Mouse (Mus musculus) CH12.LX (cell line): Measurements from ENCODE around the gene Fam222a. TPM values are rescaled to one million over a fixed set of nuclear protein-coding genes. Genes with fewer than 3 reads are reported as not detected.

Experiments used
- DNase-seq: peaks from one replicate; pipeline ENCODE4 v3.0.0-alpha.2; 2013; ENCODE audit errors: extremely low read depth
- H3K27ac ChIP-seq: 2 replicates; pipeline ENCODE4 v1.5.1; 2012; ENCODE audit warnings: low read depth, mild to moderate bottlenecking, control low read depth, moderate library complexity; ENCODE audit not compliant: insufficient read depth
- H3K27me3 ChIP-seq: replicated peaks from 2 replicates; pipeline ENCODE3; 2012; ENCODE audit warnings: inconsistent platforms
- H3K36me3 ChIP-seq, 2 experiments: replicated peaks in 1 of 2; 2 replicates each; pipeline versions ENCODE3 to v1.6.1; 2012; ENCODE audit warnings: inconsistent platforms in 1 of 2, low read length in 1 of 2, mild to moderate bottlenecking in 1 of 2, mixed read lengths in 1 of 2, moderate library complexity in 1 of 2; ENCODE audit not compliant: control insufficient read depth in 1 of 2, insufficient read depth in 1 of 2
- H3K4me1 ChIP-seq, 2 experiments: 2 replicates each; pipeline ENCODE4 v1.6.1; 2012; ENCODE audit warnings: inconsistent platforms in 1 of 2, moderate library complexity in 1 of 2; ENCODE audit not compliant: insufficient read depth in 2 of 2, control insufficient read depth in 1 of 2
- H3K4me2 ChIP-seq: 2 replicates; pipeline ENCODE4 v1.6.1; 2012; ENCODE audit warnings: low read depth, mild to moderate bottlenecking, control low read depth; ENCODE audit not compliant: poor library complexity, insufficient read depth, severe bottlenecking
- H3K4me3 ChIP-seq, 3 experiments: fragments of 150-350 bp in 1 of 3; sonication (generic) in 1 of 3; replicated peaks in 1 of 3; 2 replicates each; pipeline versions ENCODE3 to v1.5.1; 2011 to 2012; ENCODE audit warnings: low read depth in 2 of 3, low read length in 2 of 3, mild to moderate bottlenecking in 2 of 3, moderate library complexity in 2 of 3, control low read depth in 1 of 3, improper control_type of control experiment in 1 of 3, inconsistent platforms in 1 of 3, mixed read lengths in 1 of 3; ENCODE audit not compliant: poor library complexity in 1 of 3
- H3K79me2 ChIP-seq: replicated peaks from 2 replicates; pipeline ENCODE4 v1.6.1; 2012; ENCODE audit warnings: mild to moderate bottlenecking, moderate library complexity; ENCODE audit not compliant: control insufficient read depth, poor library complexity, insufficient read depth, severe bottlenecking; ENCODE audit errors: extremely low read depth
- H3K9ac ChIP-seq: 2 replicates; pipeline ENCODE4 v1.6.1; 2012; ENCODE audit warnings: low read depth, mild to moderate bottlenecking, control low read depth, moderate library complexity; ENCODE audit not compliant: insufficient read depth
- H3K9me3 ChIP-seq: replicated peaks from 2 replicates; pipeline ENCODE3; 2012; ENCODE audit warnings: low read length, inconsistent platforms, mixed read lengths
- CHD1 ChIP-seq: IDR thresholded peaks from 2 replicates; pipeline ENCODE4 v1.6.1; 2012; ENCODE audit warnings: low read depth, low read length, improper control_type of control experiment, inconsistent platforms
- CHD2 ChIP-seq: IDR thresholded peaks from 2 replicates; pipeline ENCODE4 v1.6.1; 2011; ENCODE audit warnings: low read length, improper control_type of control experiment
- ELF1 ChIP-seq: IDR thresholded peaks from 2 replicates; pipeline ENCODE4 v1.6.1; 2014; ENCODE audit warnings: low read depth, mild to moderate bottlenecking, inconsistent platforms, low read length, improper control_type of control experiment
- EP300 ChIP-seq: IDR thresholded peaks from 2 replicates; pipeline ENCODE4 v1.6.1; 2011; ENCODE audit warnings: low read length, improper control_type of control experiment
- GABPA ChIP-seq: IDR thresholded peaks from 2 replicates; pipeline ENCODE4 v1.6.1; 2012; ENCODE audit warnings: low read depth, low read length, improper control_type of control experiment, inconsistent platforms; ENCODE audit not compliant: insufficient replicate concordance
- IRF4 ChIP-seq: IDR thresholded peaks from 2 replicates; pipeline ENCODE4 v1.6.1; 2014; ENCODE audit warnings: low read depth, mild to moderate bottlenecking, inconsistent platforms, low read length, improper control_type of control experiment
- JUN ChIP-seq: IDR thresholded peaks from 2 replicates; pipeline ENCODE4 v1.6.1; 2011; ENCODE audit warnings: low read depth, mild to moderate bottlenecking, low read length, improper control_type of control experiment, moderate library complexity; ENCODE audit not compliant: insufficient read depth
- JUND ChIP-seq: conservative IDR thresholded peaks from 2 replicates; pipeline ENCODE4 v1.6.1; 2011; ENCODE audit warnings: low read depth, low read length, improper control_type of control experiment
- KAT2A ChIP-seq: IDR thresholded peaks from 2 replicates; pipeline ENCODE4 v1.6.1; 2012; ENCODE audit warnings: low read length, improper control_type of control experiment, inconsistent platforms; ENCODE audit not compliant: insufficient replicate concordance
- MAZ ChIP-seq: IDR thresholded peaks from 2 replicates; pipeline ENCODE4 v1.6.1; 2012; ENCODE audit warnings: low read depth, mild to moderate bottlenecking, inconsistent platforms, low read length, improper control_type of control experiment, moderate library complexity
- MXI1 ChIP-seq: IDR thresholded peaks from 2 replicates; pipeline ENCODE4 v1.6.1; 2011; ENCODE audit warnings: mild to moderate bottlenecking, low read depth, low read length, improper control_type of control experiment
- PAX5 ChIP-seq: IDR thresholded peaks from 2 replicates; pipeline ENCODE4 v1.6.1; 2012; ENCODE audit warnings: low read length, inconsistent platforms, mixed read lengths
- USF1 ChIP-seq: IDR thresholded peaks from 2 replicates; pipeline ENCODE4 v1.6.1; 2014; ENCODE audit warnings: low read depth, mild to moderate bottlenecking, inconsistent platforms, low read length, improper control_type of control experiment
- ZC3H11A ChIP-seq: IDR thresholded peaks from 2 replicates; pipeline ENCODE4 v1.6.1; 2012; ENCODE audit warnings: low read depth, mild to moderate bottlenecking, inconsistent platforms, low read length, improper control_type of control experiment
- dilution Hi-C: fragments of 300-500 bp; cut with MboI; formaldehyde crosslinking; loops from 2 replicates; pipeline ENCODE4 v1.14.3; 2020; ENCODE audit warnings: low sequenced_read_pairs; ENCODE audit not compliant: extremely low pct_unique_long_range_greater_than_20kb, extremely low pct_ligation_motif_present
- in situ Hi-C: fragments of 300-500 bp; cut with MboI; formaldehyde crosslinking; loops from 3 replicates; pipeline ENCODE4 v1.14.3; 2019; ENCODE audit warnings: low sequenced_read_pairs, low pct_ligation_motif_present, low pct_unique_long_range_greater_than_20kb, mixed read lengths
- polyA plus RNA-seq: library from polyadenylated mRNA; unstranded; fragments of >175 nt; gene quantifications from 2 replicates; pipeline ENCODE4 v1.2.1, GENCODE M21; 2012; ENCODE audit warnings: low read depth; ENCODE audit not compliant: insufficient read length
- total RNA-seq, 2 experiments: library from RNA; depleted of rRNA; stranded (reverse); fragments of 300-350 nt in 1 of 2; fragments of >200 nt in 1 of 2; gene quantifications; 2 replicates each; pipeline ENCODE4 v1.2.3; 2012 to 2014

Fam222a gene
- total and polyA plus RNA-seq, 3 experiments, result 0.13 TPM; not detected in 2

DNA sequence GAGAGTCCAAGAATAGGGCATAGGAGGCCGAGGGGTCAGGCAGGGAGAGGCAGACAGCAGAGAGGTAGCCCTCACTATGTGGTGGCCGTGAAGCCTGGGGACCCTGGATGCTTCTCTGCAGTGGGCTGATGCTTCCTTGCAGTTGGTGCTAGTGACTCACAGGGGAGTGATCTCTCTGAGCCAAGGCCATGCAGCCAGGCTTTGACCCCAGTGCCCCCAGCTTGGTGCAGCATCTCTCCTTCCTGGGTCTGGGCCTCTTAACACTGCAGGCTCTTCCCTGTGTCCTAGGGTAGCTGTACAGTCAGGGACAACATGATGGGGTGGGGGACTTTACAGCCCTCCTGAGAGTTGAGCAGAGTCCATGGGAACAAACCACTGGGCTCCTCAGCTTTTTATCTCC lies 21.6 kb downstream of the Fam222a start:
- no peaks in the 10 kb centered on the region for H3K9me3 ChIP-seq
- no peak overlapping the region for H3K4me2 ChIP-seq
- DNase-seq, result no peak
- no peaks in the 10 kb centered on the region for H3K36me3 ChIP-seq
- H3K79me2 ChIP-seq, result no peaks in the 10 kb centered on the region
- no peak overlapping the region for H3K9ac ChIP-seq
- peaks cover 56% of the 10 kb centered on the region for H3K27me3 ChIP-seq
- in situ Hi-C loops, result no loop called here
- H3K4me3 ChIP-seq, result no peak overlapping the region
- no peak for TF ChIP-seq MAZ
- no peak for TF ChIP-seq IRF4
- dilution Hi-C loops, result no loop called here
- H3K4me1 ChIP-seq, result peaks cover 11 to 32% of the 10 kb centered on the region in 2 experiments
- H3K27ac ChIP-seq, result no peak overlapping the region

DNA sequence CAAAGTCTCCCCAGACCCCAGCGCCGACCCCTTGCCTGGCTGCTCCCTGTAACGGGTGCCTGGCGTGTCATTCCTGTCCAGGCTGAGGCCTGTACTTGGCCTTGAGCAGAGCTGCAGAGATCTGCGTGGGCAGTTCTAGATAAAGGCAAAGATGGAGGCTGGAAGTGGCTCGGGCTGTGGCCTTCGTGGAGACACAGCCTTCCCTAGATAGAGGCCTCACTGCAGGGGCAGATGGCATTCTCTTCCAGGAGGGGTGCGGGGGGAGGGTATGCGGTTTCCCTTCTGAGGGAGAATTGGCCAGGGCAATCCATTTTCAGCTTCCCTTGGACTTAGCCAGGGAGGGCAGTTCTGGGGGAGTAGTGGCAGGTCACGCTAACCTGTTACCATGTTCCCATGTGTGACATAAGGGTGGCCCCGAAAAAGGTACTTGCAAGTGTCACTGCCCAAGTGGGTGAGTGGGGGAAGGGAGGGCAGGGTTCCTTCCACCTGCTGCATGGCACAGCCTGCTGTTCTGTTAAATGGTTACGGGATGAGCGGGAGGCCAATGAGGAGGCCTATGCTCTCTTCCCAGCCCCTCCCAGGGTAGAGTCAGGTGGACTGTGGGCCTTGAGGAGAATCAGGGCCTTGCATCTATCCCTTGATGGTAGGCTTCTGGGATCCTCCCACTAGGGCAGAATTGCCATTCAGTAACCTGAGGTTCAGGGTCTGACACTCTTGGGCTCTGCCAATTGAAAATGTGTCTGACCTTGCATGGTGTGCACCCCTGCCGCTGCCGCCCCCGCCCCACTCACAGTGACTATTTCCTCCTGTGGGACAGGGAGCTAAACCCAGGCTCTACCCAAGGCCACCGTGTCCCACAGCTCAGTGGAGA lies 22.5 kb downstream of the Fam222a start:
- H3K4me2 ChIP-seq, result no peak overlapping the region
- peaks cover 48% of the 10 kb centered on the region for H3K27me3 ChIP-seq
- no peak for DNase-seq
- dilution Hi-C loops (no loop called here), in situ Hi-C loops (no loop called here)
- H3K4me1 ChIP-seq, result peaks cover 18 to 40% of the 10 kb centered on the region in 2 experiments
- H3K36me3 ChIP-seq, result no peaks in the 10 kb centered on the region
- no peak overlapping the region for H3K9ac ChIP-seq
- H3K9me3 ChIP-seq, result no peaks in the 10 kb centered on the region
- H3K4me3 ChIP-seq, result no peak overlapping the region
- H3K27ac ChIP-seq, result no peak overlapping the region
- TF ChIP-seq JUN, result no peak
- no peak for TF ChIP-seq IRF4
- no peak for TF ChIP-seq USF1
- no peak for TF ChIP-seq GABPA
- no peak for TF ChIP-seq CHD2
- TF ChIP-seq JUND, result no peak
- no peak for TF ChIP-seq MXI1
- TF ChIP-seq PAX5, result no peak
- no peak for TF ChIP-seq ZC3H11A
- no peak for TF ChIP-seq ELF1
- TF ChIP-seq EP300, result no peak
- no peak for TF ChIP-seq KAT2A
- no peak for TF ChIP-seq CHD1
- no peaks in the 10 kb centered on the region for H3K79me2 ChIP-seq
